ENCODE assay signal across 23 mouse cellular contexts in genomic region chr17:65902281-65902680, GRCm38 (mm10). TPM values are rescaled to one million over a fixed set of nuclear protein-coding genes. Genes with fewer than 3 reads are reported as not detected.
DNase-seq lines count a peak whose midpoint lies in the region; ATAC-seq and TF ChIP-seq lines count a peak whose summit lies in the region.
"Had no signal": no experiment of that assay in that cellular context is flagged by ENCODE, and none has a peak within 500 bp of the region (broad histone marks: within the 10 kb centered on the region; RNA-seq: fewer than 3 reads in every experiment).

No protein-coding gene starts in this region.

- H3K4me3 ChIP-seq in embryonic fibroblast, embryonic 13.5 days (ENCODE audit: insufficient read depth, low read length) = no peak overlapping the region
- H3K4me3 ChIP-seq: embryonic facial prominence, embryonic 13.5 days; forebrain, embryonic 10.5 days; forebrain, embryonic 12.5 days had no signal

- TF ChIP-seq CTCF in embryonic fibroblast, embryonic 13.5 days (IDR thresholded peaks at IDR 0.05; ENCODE audit: borderline replicate concordance, insufficient read depth, low read length) = no peak

- no peak for TF ChIP-seq POLR2A in embryonic fibroblast, embryonic 13.5 days (IDR thresholded peaks at IDR 0.05; ENCODE audit: low read depth, low read length)

- no peak for DNase-seq in frontal cortex, postnatal 10 days (ENCODE audit: low spot score in 2 of 2)
- DNase-seq in brain, adult 2 months (ENCODE audit: low read depth, low spot score) = peak; percentile 67
- peak; percentile 36 for DNase-seq in telencephalon, adult 2 months (ENCODE audit: low read depth, low spot score)
- DNase-seq in left cerebral cortex, postnatal 10 days (ENCODE audit: extremely low spot score in 1 of 2, low spot score in 2 of 2) = no peak
- DNase-seq in cerebellum, adult 11-12 months = no peak
- no peak for DNase-seq in left cerebral cortex, adult 18-20 months (ENCODE audit: low spot score in 2 of 2)
- DNase-seq: adrenal gland, adult 8-10 months; adrenal gland, postnatal 14 days; adrenal gland, postnatal 36 days; cerebellum, adult 11 months; cerebellum, adult 2 months; cerebellum, adult 9-10 months; cerebellum, postnatal 10 days; cerebellum, postnatal 25 days had no signal

- peak; percentile 66 for ATAC-seq in frontal cortex, adult (ENCODE audit: low TSS enrichment)
- ATAC-seq: activated CD4-positive, CD25-positive, alpha-beta regulatory T cell, adult 4 months; forebrain, embryonic 14.5 days; forebrain, embryonic 16.5 days; Patski had no signal

- intact Hi-C loops in left cerebral cortex, postnatal 10 days (cut with DNase I) = no loop called here

- no peaks in the 10 kb centered on the region for H3K4me1 ChIP-seq in embryonic fibroblast, embryonic 13.5 days (ENCODE audit: control insufficient read depth, insufficient read depth, low read length)
- H3K4me1 ChIP-seq: forebrain, embryonic 12.5 days had no signal

- H3K27ac ChIP-seq in embryonic fibroblast, embryonic 13.5 days (ENCODE audit: insufficient read depth, low read length) = peak overlapping the region; percentile 87
- H3K27ac ChIP-seq: embryonic facial prominence, embryonic 13.5 days; forebrain, embryonic 10.5 days; forebrain, embryonic 12.5 days had no signal

RNA-seq across cellular contexts. Expression of gene Ralbp1, which starts 16.7 kb away (rescaled TPM):
- polyA plus RNA-seq in embryonic fibroblast, embryonic 13.5 days (2011; ENCODE audit: insufficient read length, low read depth, missing spikeins) = 34.8 and 36.0 TPM in 2 replicates
- 10 to 100 TPM; 34.3 to 35.6 TPM for total RNA-seq in left cerebral cortex, postnatal 10 days (2021)
- total RNA-seq in left cerebral cortex, adult 18-20 months (2021) = 10 to 100 TPM; 66.9 to 74.0 TPM

RNA-seq across cellular contexts. Expression of gene Twsg1, which starts 48.7 kb away (rescaled TPM):
- polyA plus RNA-seq in embryonic fibroblast, embryonic 13.5 days (2011; ENCODE audit: insufficient read length, low read depth, missing spikeins) = 122 and 126 TPM in 2 replicates
- 10 to 100 TPM; 25.6 to 27.4 TPM for total RNA-seq in left cerebral cortex, postnatal 10 days (2021)
- 10 to 100 TPM; 21.1 to 27.3 TPM for total RNA-seq in left cerebral cortex, adult 18-20 months (2021)

Comparison
In these comparisons a context has a peak if more than half of its experiments do, and no peak if none do; other contexts are left out.
1. DNase-seq: peak in brain, adult 2 months (single experiment) and telencephalon, adult 2 months (single experiment); none in frontal cortex, postnatal 10 days (0 of 2), left cerebral cortex, postnatal 10 days (0 of 2), cerebellum, adult 11-12 months (single experiment) and left cerebral cortex, adult 18-20 months (0 of 2).